Mouse (Mus musculus) liver, postnatal 0 days (tissue): ENCODE results near the gene Psen2. TPM values are rescaled to one million over a fixed set of nuclear protein-coding genes. Genes with fewer than 3 reads are reported as not detected.
A peak's percentile ranks its signal among the peaks of the same experiment; 100 is the strongest.

Source experiments
- ATAC-seq: fragments of 200-750 bp; cut with Nextera tagmentation; 2 replicates; pipeline ENCODE4 v1.8.0; 2017; ENCODE audit warnings: mild to moderate bottlenecking, moderate library complexity
- DNase-seq: peaks from one replicate; pipeline ENCODE4 v3.0.0-alpha.2; 2016
- H3K27ac ChIP-seq: fragments of 300-500 bp; sonication (generic); 2 replicates; pipeline ENCODE4 v1.5.1; 2014; ENCODE audit warnings: antibody characterized with exemption, moderate library complexity, mild to moderate bottlenecking, low read depth
- H3K27me3 ChIP-seq: fragments of 300-500 bp; sonication (generic); 2 replicates; pipeline ENCODE4 v1.6.1; 2014; ENCODE audit warnings: low read length, control low read depth, mixed read lengths; ENCODE audit not compliant: insufficient read depth
- H3K36me3 ChIP-seq: fragments of 300-500 bp; sonication (generic); replicated peaks from 2 replicates; pipeline ENCODE4 v1.6.1; 2014; ENCODE audit warnings: mild to moderate bottlenecking, control low read depth, low read length, moderate library complexity, mixed read lengths; ENCODE audit not compliant: insufficient read depth
- H3K4me1 ChIP-seq: fragments of 300-500 bp; sonication (generic); 2 replicates; pipeline ENCODE4 v1.6.1; 2014; ENCODE audit warnings: antibody characterized with exemption, mild to moderate bottlenecking, control low read depth; ENCODE audit not compliant: insufficient read depth
- H3K4me2 ChIP-seq: fragments of 300-500 bp; sonication (generic); 2 replicates; pipeline ENCODE4 v1.6.1; 2014; ENCODE audit warnings: low read depth, mild to moderate bottlenecking, low read length, moderate library complexity, mixed read lengths
- H3K4me3 ChIP-seq: fragments of 300-500 bp; sonication (generic); 2 replicates; pipeline ENCODE4 v1.5.1; 2014; ENCODE audit warnings: low read depth, low read length
- H3K9ac ChIP-seq: fragments of 300-500 bp; sonication (generic); replicated peaks from 2 replicates; pipeline ENCODE4 v1.6.1; 2014; ENCODE audit warnings: mild to moderate bottlenecking, moderate library complexity
- H3K9me3 ChIP-seq: fragments of 300-500 bp; sonication (generic); 2 replicates; pipeline ENCODE4 v1.6.1; 2016; ENCODE audit warnings: mild to moderate bottlenecking, control low read depth, low read length, mixed read lengths
- CTCF ChIP-seq: sonication (generic); IDR thresholded peaks from 2 replicates; pipeline ENCODE4 v1.5.1; 2016; ENCODE audit warnings: antibody characterized with exemption, low read depth
- EP300 ChIP-seq: IDR thresholded peaks from 2 replicates; pipeline ENCODE4 v1.6.1; 2016; ENCODE audit warnings: antibody characterized with exemption, low read depth, mild to moderate bottlenecking
- WGBS: fragments of 180-500 bp; shearing (Covaris S2); extraction: QIAGEN DNeasy Blood & Tissue Kit; methylation state at CpG from one replicate; pipeline ENCODE4 v1.1.7; 2014; ENCODE audit not compliant: insufficient replicate concordance; 5-methylcytosine and 5-hydroxymethylcytosine counted together
- polyA plus RNA-seq: library from polyadenylated mRNA; unstranded; fragments of >200 nt; fragmentation: Nextera tagmentation; extraction: Ambion mirVana; gene quantifications from 2 replicates; pipeline ENCODE4 v1.2.1, GENCODE M21; 2015

Gene Psen2
- polyA plus RNA-seq, 1 experiment from 2014 or later: 25.6 TPM

- H3K4me2 ChIP-seq: no peak overlapping the region
- peak overlapping the region; percentile 58 for H3K27ac ChIP-seq
- DNase-seq: no peak
Observed at GRCm38 (mm10) chr1:180181966-180182319, 81.3 kb downstream of the Psen2 start.

GRCm38 (mm10) chr1:180181304-180181965 lies 81.8 kb downstream of the Psen2 start:
- ATAC-seq: no peak
- Histone ChIP-seq H3K4me1 (peaks cover 32% of the 10 kb centered on the region), H3K9me3 (no peaks in the 10 kb centered on the region), H3K4me2 (no peak overlapping the region), H3K27ac (peak overlapping the region; percentile 58), H3K27me3 (no peaks in the 10 kb centered on the region), H3K9ac (no peak overlapping the region), H3K4me3 (no peak overlapping the region), H3K36me3 (no peaks in the 10 kb centered on the region)
- no peak for TF ChIP-seq EP300
- no peak for TF ChIP-seq CTCF
- 77% methylated on average over 7 of the region's 7 CpGs for WGBS
- DNase-seq: no peak

More at GRCm38 (mm10) chr1:180181966-180182319, 81.3 kb downstream of the Psen2 start:
- H3K4me1 ChIP-seq: peaks cover 26% of the 10 kb centered on the region
- no peaks in the 10 kb centered on the region for H3K9me3 ChIP-seq
- H3K36me3 ChIP-seq: no peaks in the 10 kb centered on the region
- H3K4me3 ChIP-seq: no peak overlapping the region
- ATAC-seq: no peak
- WGBS: 82% methylated on average over 9 of the region's 9 CpGs
- no peak overlapping the region for H3K9ac ChIP-seq
- peak; percentile 39 for TF ChIP-seq CTCF
- no peak for TF ChIP-seq EP300
- no peaks in the 10 kb centered on the region for H3K27me3 ChIP-seq

- ATAC-seq: no peak
- no peak overlapping the region for H3K4me3 ChIP-seq
- H3K27ac ChIP-seq: no peak overlapping the region
- no peak overlapping the region for H3K9ac ChIP-seq
- H3K4me2 ChIP-seq: no peak overlapping the region
- H3K27me3 ChIP-seq: no peaks in the 10 kb centered on the region
- DNase-seq: no peak
- no peaks in the 10 kb centered on the region for H3K9me3 ChIP-seq
- H3K36me3 ChIP-seq: no peaks in the 10 kb centered on the region
- H3K4me1 ChIP-seq: peaks cover 35% of the 10 kb centered on the region
- TF ChIP-seq CTCF (no peak), EP300 (no peak)
- 93% methylated on average over 2 of the region's 2 CpGs for WGBS
Observed at GRCm38 (mm10) chr1:180179840-180180239, 83.4 kb downstream of the Psen2 start.

GRCm38 (mm10) chr1:180179100-180179499 lies 84.1 kb downstream of the Psen2 start:
- H3K36me3 ChIP-seq: no peaks in the 10 kb centered on the region
- no peak overlapping the region for H3K4me3 ChIP-seq
- 90% methylated on average over 4 of the region's 4 CpGs for WGBS
- no peak for TF ChIP-seq EP300
- no peak for TF ChIP-seq CTCF
- H3K4me1 ChIP-seq: peaks cover 32% of the 10 kb centered on the region
- H3K9me3 ChIP-seq: no peaks in the 10 kb centered on the region
- ATAC-seq: no peak
- H3K9ac ChIP-seq: no peak overlapping the region
- no peaks in the 10 kb centered on the region for H3K27me3 ChIP-seq
- DNase-seq: no peak
- H3K27ac ChIP-seq: no peak overlapping the region
- no peak overlapping the region for H3K4me2 ChIP-seq

- ATAC-seq (no peak), DNase-seq (no peak)
- Histone ChIP-seq H3K27ac (peak overlapping the region; percentile 35; the same call in 1 of the 2 replicates), H3K4me3 (no peak overlapping the region), H3K9ac (0 out of 2 replicates have a peak overlapping the region, but pooled peaks have one; percentile 8), H3K27me3 (no peaks in the 10 kb centered on the region), H3K4me1 (peaks cover 28% of the 10 kb centered on the region), H3K4me2 (no peak overlapping the region), H3K36me3 (no peaks in the 10 kb centered on the region), H3K9me3 (no peaks in the 10 kb centered on the region)
- 88% methylated on average over 9 of the region's 9 CpGs for WGBS
- TF ChIP-seq CTCF (no peak), EP300 (no peak)
Observed at GRCm38 (mm10) chr1:180178340-180178739, 84.9 kb downstream of the Psen2 start.

Other genes with a start within 250 kb of the Psen2 start
- gene Coq8a, start 63.8 kb downstream of the Psen2 start, polyA plus RNA-seq: 36.6 and 49.7 TPM in 2 replicates
- 1.3 and 1.4 TPM in 2 replicates for gene Itpkb, start 67.0 kb upstream of the Psen2 start, polyA plus RNA-seq
- gene Stum, start 220.1 kb upstream of the Psen2 start, polyA plus RNA-seq: 0.02 and 0.07 TPM in 2 replicates